Mouse (Mus musculus) G1E-ER4 (cell line): ENCODE data around the gene Ovol3. TPM values are rescaled to one million over a fixed set of nuclear protein-coding genes. Genes with fewer than 3 reads are reported as not detected.

ENCODE experiments used
- GATA1 ChIP-seq: IDR thresholded peaks from one replicate; pipeline ENCODE4 v1.8.0; 2012; ENCODE audit warnings: low read length, inconsistent platforms
- polyA plus RNA-seq: library from polyadenylated mRNA; stranded (reverse); fragments of >175 nt; gene quantifications from 2 replicates; pipeline ENCODE4 v1.2.3, GENCODE M21; 2012

Ovol3 gene
- polyA plus RNA-seq, 1 experiment, result not detected

DNA sequence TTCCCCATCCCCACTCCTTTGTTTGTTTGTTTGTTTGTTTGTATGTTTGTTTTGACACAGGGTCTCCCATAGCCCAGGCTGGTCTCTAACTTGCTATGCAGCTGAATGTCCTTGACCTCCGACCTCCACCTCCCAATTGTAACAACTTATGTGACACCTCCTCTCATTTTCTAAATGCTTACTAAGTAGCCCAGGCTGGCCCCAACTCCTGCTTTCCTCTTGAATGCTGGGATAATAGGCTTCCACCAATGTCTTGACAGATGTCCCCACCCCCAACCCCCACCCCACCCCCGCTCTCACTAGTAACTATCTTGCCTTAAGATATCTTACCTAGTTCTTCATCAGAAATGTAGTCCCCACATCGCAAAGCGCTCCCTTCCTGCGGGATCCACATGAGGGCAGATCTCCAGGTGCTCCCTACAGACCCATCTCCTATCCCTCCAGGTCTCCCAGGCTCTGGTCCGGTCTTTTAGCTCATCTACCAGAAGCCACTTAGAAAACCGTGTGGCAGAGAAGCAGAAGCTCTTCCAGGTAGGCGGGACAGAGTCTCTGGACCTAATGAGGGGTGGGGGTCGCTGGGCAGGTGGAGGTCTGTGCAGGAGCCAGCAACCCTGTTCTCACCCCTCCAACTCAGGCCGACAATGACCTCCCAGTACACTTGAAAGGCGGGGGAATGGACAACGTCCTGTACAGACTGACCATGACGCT is 50.7 kb downstream of the Ovol3 start:
- TF ChIP-seq GATA1, result no peak

DNA sequence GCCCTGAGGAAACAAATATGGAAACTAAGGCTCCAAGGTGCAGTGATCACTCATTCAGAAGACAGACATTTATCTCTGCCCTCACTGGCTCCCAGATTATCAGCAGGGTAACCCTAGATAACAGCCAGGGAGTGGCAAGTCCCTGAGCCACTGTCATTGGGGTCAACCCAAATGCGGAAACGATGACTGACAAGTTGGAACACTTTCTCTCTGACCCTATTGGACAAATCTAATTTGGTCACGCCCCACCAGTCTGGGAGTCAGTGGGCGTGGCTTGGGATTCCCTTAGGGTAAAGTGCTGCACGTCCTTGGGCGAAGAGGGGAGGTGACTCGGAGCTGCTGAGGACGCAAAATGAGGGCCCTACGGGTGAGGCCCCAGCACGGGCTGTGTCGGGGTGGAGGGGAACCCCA is 51.6 kb downstream of the Ovol3 start, which contains the start of gene Cox7a1:
Cox7a1 (plus strand) TSS at position 266 of the 411 bp plus-strand sequence.
- peak; percentile 84 for TF ChIP-seq GATA1

Other genes with a start within 250 kb of the Ovol3 start
- not detected in 2 replicates for gene Zfp14, start 184.3 kb downstream of the Ovol3 start, polyA plus RNA-seq
- gene Zfp82, start 162.8 kb downstream of the Ovol3 start, polyA plus RNA-seq, result 0.17 and 0.26 TPM in 2 replicates
- gene Gm26920, start 145.3 kb downstream of the Ovol3 start, polyA plus RNA-seq, result not detected in 2 replicates
- gene Zfp566, start 145.2 kb downstream of the Ovol3 start, polyA plus RNA-seq, result 2.5 and 3.4 TPM in 2 replicates
- 0.19 and 0.64 TPM in 2 replicates for gene Zfp260, start 140.9 kb downstream of the Ovol3 start, polyA plus RNA-seq
- gene Zfp382, start 113.8 kb downstream of the Ovol3 start, polyA plus RNA-seq, result 4.1 and 5.5 TPM in 2 replicates
- gene Zfp146, start 66.0 kb downstream of the Ovol3 start, polyA plus RNA-seq, result 8.2 and 19.8 TPM in 2 replicates
- gene Cox7a1, start 51.6 kb downstream of the Ovol3 start, polyA plus RNA-seq, result 8.3 and 9.2 TPM in 2 replicates
- 142 and 154 TPM in 2 replicates for gene Capns1, start 36.9 kb downstream of the Ovol3 start, polyA plus RNA-seq
- 126 and 136 TPM in 2 replicates for gene Polr2i, start 3.8 kb downstream of the Ovol3 start, polyA plus RNA-seq
- gene Tbcb, start 3.5 kb downstream of the Ovol3 start, polyA plus RNA-seq, result 68.1 and 70.9 TPM in 2 replicates
- gene Thap8, start 44.4 kb upstream of the Ovol3 start, polyA plus RNA-seq, result 0.12 and 0.26 TPM in 2 replicates
- 40.6 and 75.2 TPM in 2 replicates for gene Wdr62, start 44.7 kb upstream of the Ovol3 start, polyA plus RNA-seq
- gene Clip3, start 56.0 kb upstream of the Ovol3 start, polyA plus RNA-seq, result 0.24 TPM in 1 of 2 replicates, not detected in the other
- 59.9 and 74.5 TPM in 2 replicates for gene Alkbh6, start 73.0 kb upstream of the Ovol3 start, polyA plus RNA-seq
- gene Syne4, start 79.1 kb upstream of the Ovol3 start, polyA plus RNA-seq, result 7.1 and 8.8 TPM in 2 replicates
- 0.39 and 0.44 TPM in 2 replicates for gene E130208F15Rik, start 86.0 kb upstream of the Ovol3 start, polyA plus RNA-seq
- 23.4 and 30.5 TPM in 2 replicates for gene Sdhaf1, start 88.2 kb upstream of the Ovol3 start, polyA plus RNA-seq
- gene Lrfn3, start 127.0 kb upstream of the Ovol3 start, polyA plus RNA-seq, result not detected in 2 replicates
- 0.25 TPM in 1 of 2 replicates, not detected in the other for gene Tyrobp, start 178.0 kb upstream of the Ovol3 start, polyA plus RNA-seq
- not detected in 2 replicates for gene Hcst, start 184.1 kb upstream of the Ovol3 start, polyA plus RNA-seq
- 0.12 and 0.16 TPM in 2 replicates for gene Nfkbid, start 186.0 kb upstream of the Ovol3 start, polyA plus RNA-seq
- gene Aplp1, start 209.8 kb upstream of the Ovol3 start, polyA plus RNA-seq, result not detected in 2 replicates
- gene Kirrel2, start 222.0 kb upstream of the Ovol3 start, polyA plus RNA-seq, result not detected in 2 replicates
- gene Nphs1, start 222.6 kb upstream of the Ovol3 start, polyA plus RNA-seq, result not detected in 2 replicates